Mouse (Mus musculus): ENCODE results near the gene Map2k3. TPM values are rescaled to one million over a fixed set of nuclear protein-coding genes. Genes with fewer than 3 reads are reported as not detected.

The Map2k3 gene
- polyA plus RNA-seq, 1 experiment, result 102 TPM

- no peaks in the 10 kb centered on the region for H3K9me3 ChIP-seq (ENCODE audit: control insufficient read depth, low read length)
- H3K36me3 ChIP-seq (ENCODE audit: control insufficient read depth), result peaks cover 41% of the 10 kb centered on the region
- no peaks in the 10 kb centered on the region for H3K27me3 ChIP-seq (ENCODE audit: control insufficient read depth)
- peaks cover 91% of the 10 kb centered on the region for H3K4me1 ChIP-seq (ENCODE audit: control insufficient read depth)
- TF ChIP-seq TAL1 (IDR thresholded peaks at IDR 0.05; ENCODE audit: low read length), result peak; percentile 53
- peak; percentile 38; the same call in 1 of the 2 replicates for TF ChIP-seq GATA1 (IDR thresholded peaks at IDR 0.05; ENCODE audit: low read length)
- H3K4me3 ChIP-seq (replicated peaks), result peak overlapping the region; percentile 30
These were observed 9.6 kb upstream of the Map2k3 start for GRCm38 (mm10) chr11:60922195-60922594.

- Histone ChIP-seq H3K9me3 (ENCODE audit: control insufficient read depth, low read length) (no peaks in the 10 kb centered on the region), H3K4me1 (ENCODE audit: control insufficient read depth) (peaks cover 91% of the 10 kb centered on the region), H3K4me3 (replicated peaks) (peak overlapping the region; percentile 19), H3K36me3 (ENCODE audit: control insufficient read depth) (peaks cover 41% of the 10 kb centered on the region), H3K27me3 (ENCODE audit: control insufficient read depth) (no peaks in the 10 kb centered on the region)
- TF ChIP-seq GATA1 (IDR thresholded peaks at IDR 0.05; ENCODE audit: low read length) (no peak), TAL1 (IDR thresholded peaks at IDR 0.05; ENCODE audit: low read length) (no peak)
These were observed 8.9 kb upstream of the Map2k3 start for GRCm38 (mm10) chr11:60922964-60923363.

- H3K9me3 ChIP-seq (ENCODE audit: control insufficient read depth, low read length), result no peaks in the 10 kb centered on the region
- H3K36me3 ChIP-seq (ENCODE audit: control insufficient read depth), result peaks cover 44% of the 10 kb centered on the region
- TF ChIP-seq GATA1 (IDR thresholded peaks at IDR 0.05; ENCODE audit: low read length) (peak; percentile 82), TAL1 (IDR thresholded peaks at IDR 0.05; ENCODE audit: low read length) (peak; percentile 33; the same call in 1 of the 3 replicates)
- no peaks in the 10 kb centered on the region for H3K27me3 ChIP-seq (ENCODE audit: control insufficient read depth)
- H3K4me3 ChIP-seq (replicated peaks), result peak overlapping the region; percentile 53
- H3K4me1 ChIP-seq (ENCODE audit: control insufficient read depth), result peaks cover 95% of the 10 kb centered on the region
These were observed 7.3 kb upstream of the Map2k3 start for GRCm38 (mm10) chr11:60924498-60924897.

- no peaks in the 10 kb centered on the region for H3K9me3 ChIP-seq (ENCODE audit: control insufficient read depth, low read length)
- H3K36me3 ChIP-seq (ENCODE audit: control insufficient read depth), result peaks cover 43% of the 10 kb centered on the region
- peak overlapping the region; percentile 53 for H3K4me3 ChIP-seq (replicated peaks)
- H3K4me1 ChIP-seq (ENCODE audit: control insufficient read depth), result peaks cover 95% of the 10 kb centered on the region
- TF ChIP-seq TAL1 (IDR thresholded peaks at IDR 0.05; ENCODE audit: low read length) (no peak), GATA1 (IDR thresholded peaks at IDR 0.05; ENCODE audit: low read length) (no peak)
- no peaks in the 10 kb centered on the region for H3K27me3 ChIP-seq (ENCODE audit: control insufficient read depth)
These were observed 6.9 kb upstream of the Map2k3 start for GRCm38 (mm10) chr11:60924981-60925380.

- Histone ChIP-seq H3K36me3 (ENCODE audit: control insufficient read depth) (peaks cover 28% of the 10 kb centered on the region), H3K4me1 (ENCODE audit: control insufficient read depth) (peaks cover 90% of the 10 kb centered on the region), H3K9me3 (ENCODE audit: control insufficient read depth, low read length) (no peaks in the 10 kb centered on the region), H3K4me3 (replicated peaks) (no peak overlapping the region), H3K27me3 (ENCODE audit: control insufficient read depth) (no peaks in the 10 kb centered on the region)
- TF ChIP-seq TAL1 (IDR thresholded peaks at IDR 0.05; ENCODE audit: low read length) (no peak), GATA1 (IDR thresholded peaks at IDR 0.05; ENCODE audit: low read length) (no peak)
These were observed 4.6 kb upstream of the Map2k3 start for GRCm38 (mm10) chr11:60927264-60927663.

GRCm38 (mm10) chr11:60930724-60931281 is 1.0 kb upstream of the Map2k3 start:
- TF ChIP-seq GATA1 (IDR thresholded peaks at IDR 0.05; ENCODE audit: low read length) (no peak), TAL1 (IDR thresholded peaks at IDR 0.05; ENCODE audit: low read length) (no peak)
- Histone ChIP-seq H3K27me3 (ENCODE audit: control insufficient read depth) (no peaks in the 10 kb centered on the region), H3K36me3 (ENCODE audit: control insufficient read depth) (peaks cover 42% of the 10 kb centered on the region), H3K9me3 (ENCODE audit: control insufficient read depth, low read length) (no peaks in the 10 kb centered on the region), H3K4me1 (ENCODE audit: control insufficient read depth) (peaks cover 86% of the 10 kb centered on the region), H3K4me3 (replicated peaks) (peak overlapping the region; percentile 79)

- peak overlapping the region; percentile 79 for H3K4me3 ChIP-seq (replicated peaks)
- H3K36me3 ChIP-seq (ENCODE audit: control insufficient read depth), result peaks cover 45% of the 10 kb centered on the region
- no peaks in the 10 kb centered on the region for H3K9me3 ChIP-seq (ENCODE audit: control insufficient read depth, low read length)
- peaks cover 86% of the 10 kb centered on the region for H3K4me1 ChIP-seq (ENCODE audit: control insufficient read depth)
- TF ChIP-seq GATA1 (IDR thresholded peaks at IDR 0.05; ENCODE audit: low read length) (no peak), TAL1 (IDR thresholded peaks at IDR 0.05; ENCODE audit: low read length) (no peak)
- no peaks in the 10 kb centered on the region for H3K27me3 ChIP-seq (ENCODE audit: control insufficient read depth)
These were observed 458 bp upstream of the Map2k3 start for GRCm38 (mm10) chr11:60931282-60931868.

- Histone ChIP-seq H3K36me3 (ENCODE audit: control insufficient read depth) (peaks cover 55% of the 10 kb centered on the region), H3K4me1 (ENCODE audit: control insufficient read depth) (peaks cover 86% of the 10 kb centered on the region), H3K4me3 (replicated peaks) (peak overlapping the region; percentile 79), H3K9me3 (ENCODE audit: control insufficient read depth, low read length) (no peaks in the 10 kb centered on the region), H3K27me3 (ENCODE audit: control insufficient read depth) (no peaks in the 10 kb centered on the region)
- TF ChIP-seq GATA1 (IDR thresholded peaks at IDR 0.05; ENCODE audit: low read length), result no peak
- TF ChIP-seq TAL1 (IDR thresholded peaks at IDR 0.05; ENCODE audit: low read length), result no peak
These were observed 729 bp downstream of the Map2k3 start for GRCm38 (mm10) chr11:60932503-60933020.

GRCm38 (mm10) chr11:60933178-60933930 is 1.5 kb downstream of the Map2k3 start:
- Histone ChIP-seq H3K36me3 (ENCODE audit: control insufficient read depth) (peaks cover 60% of the 10 kb centered on the region), H3K9me3 (ENCODE audit: control insufficient read depth, low read length) (no peaks in the 10 kb centered on the region), H3K4me3 (replicated peaks) (peak overlapping the region; percentile 79), H3K27me3 (ENCODE audit: control insufficient read depth) (no peaks in the 10 kb centered on the region), H3K4me1 (ENCODE audit: control insufficient read depth) (peaks cover 86% of the 10 kb centered on the region)
- TF ChIP-seq GATA1 (IDR thresholded peaks at IDR 0.05; ENCODE audit: low read length) (no peak), TAL1 (IDR thresholded peaks at IDR 0.05; ENCODE audit: low read length) (no peak)

Measured in erythroblast, embryonic 14.5 days (primary cell).